Mouse (Mus musculus) stomach, postnatal 0 days (tissue): ENCODE measurements around the gene Prkaa2.

ENCODE experiments used
- CTCF ChIP-seq: IDR thresholded peaks from 2 replicates; pipeline ENCODE4 v1.5.1; 2016; ENCODE audit warnings: antibody characterized with exemption, low read depth, mild to moderate bottlenecking, moderate library complexity
- EP300 ChIP-seq: optimal IDR thresholded peaks from 2 replicates; pipeline ENCODE3; 2016; ENCODE audit warnings: antibody characterized with exemption

- TF ChIP-seq EP300 (no peak), CTCF (no peak)
Observed at GRCm38 (mm10) chr4:105090417-105090816, 19.3 kb downstream of the Prkaa2 start.
